Mouse (Mus musculus) forebrain, postnatal 0 days (tissue): ENCODE data around the gene Tomm20. TPM values are rescaled to one million over a fixed set of nuclear protein-coding genes. Genes with fewer than 3 reads are reported as not detected.
"Not testable (repeated sequence)": the region's sequence is repeated elsewhere in the genome, so short reads cannot be mapped to it uniquely, and the experiment has no call there.

Experiments
- ATAC-seq: fragments of 200-750 bp; cut with Nextera tagmentation; 2 replicates; pipeline ENCODE4 v1.8.0; 2017; ENCODE audit warnings: mild to moderate bottlenecking, moderate library complexity
- DNase-seq: peaks from one replicate; pipeline ENCODE4 v3.0.0-alpha.2; 2015
- H3K27ac ChIP-seq: fragments of 300-500 bp; sonication (generic); 2 replicates; pipeline ENCODE4 v1.5.1; 2014; ENCODE audit warnings: low read depth, mild to moderate bottlenecking, antibody characterized with exemption, low read length, moderate library complexity, mixed read lengths
- H3K27me3 ChIP-seq: fragments of 300-500 bp; sonication (generic); 2 replicates; pipeline ENCODE4 v1.6.1; 2014; ENCODE audit warnings: mild to moderate bottlenecking, low read length, mixed read lengths; ENCODE audit not compliant: insufficient read depth
- H3K36me3 ChIP-seq: fragments of 300-500 bp; sonication (generic); 2 replicates; pipeline ENCODE4 v1.6.1; 2014; ENCODE audit warnings: mild to moderate bottlenecking, moderate library complexity; ENCODE audit not compliant: insufficient read depth
- H3K4me1 ChIP-seq: fragments of 300-500 bp; sonication (generic); 2 replicates; pipeline ENCODE4 v1.6.1; 2014; ENCODE audit warnings: antibody characterized with exemption; ENCODE audit not compliant: insufficient read depth
- H3K4me2 ChIP-seq: fragments of 300-500 bp; sonication (generic); 2 replicates; pipeline ENCODE4 v1.6.1; 2014; ENCODE audit warnings: low read depth, mild to moderate bottlenecking, moderate library complexity
- H3K4me3 ChIP-seq: fragments of 300-500 bp; sonication (generic); 2 replicates; pipeline ENCODE4 v1.5.1; 2014; ENCODE audit warnings: low read depth, low read length, mixed read lengths
- H3K9ac ChIP-seq: fragments of 300-500 bp; sonication (generic); 2 replicates; pipeline ENCODE4 v1.6.1; 2014; ENCODE audit warnings: mild to moderate bottlenecking
- H3K9me3 ChIP-seq: fragments of 300-500 bp; sonication (generic); 2 replicates; pipeline ENCODE4 v1.6.1; 2016; ENCODE audit warnings: low read length
- CTCF ChIP-seq: sonication (generic); IDR thresholded peaks from 2 replicates; pipeline ENCODE4 v1.5.1; 2016; ENCODE audit warnings: antibody characterized with exemption, control low read depth, low read depth
- WGBS: fragments of 180-500 bp; shearing (Covaris S2); extraction: QIAGEN DNeasy Blood & Tissue Kit; methylation state at CpG from one replicate; pipeline ENCODE4 v1.1.7; 2014; 5-methylcytosine and 5-hydroxymethylcytosine counted together
- polyA plus RNA-seq: library from polyadenylated mRNA; unstranded; fragments of >200 nt; fragmentation: Nextera tagmentation; extraction: Ambion mirVana; gene quantifications from 2 replicates; pipeline ENCODE4 v1.2.1, GENCODE M21; 2015
- total RNA-seq: library from RNA; depleted of rRNA; stranded (reverse); fragments of >200 nt; gene quantifications from 2 replicates; pipeline ENCODE4 v1.2.3, GENCODE M21; 2014

Gene Tomm20
- total and polyA plus RNA-seq, 2 experiments from 2014 or later = 195 to 228 TPM

DNA sequence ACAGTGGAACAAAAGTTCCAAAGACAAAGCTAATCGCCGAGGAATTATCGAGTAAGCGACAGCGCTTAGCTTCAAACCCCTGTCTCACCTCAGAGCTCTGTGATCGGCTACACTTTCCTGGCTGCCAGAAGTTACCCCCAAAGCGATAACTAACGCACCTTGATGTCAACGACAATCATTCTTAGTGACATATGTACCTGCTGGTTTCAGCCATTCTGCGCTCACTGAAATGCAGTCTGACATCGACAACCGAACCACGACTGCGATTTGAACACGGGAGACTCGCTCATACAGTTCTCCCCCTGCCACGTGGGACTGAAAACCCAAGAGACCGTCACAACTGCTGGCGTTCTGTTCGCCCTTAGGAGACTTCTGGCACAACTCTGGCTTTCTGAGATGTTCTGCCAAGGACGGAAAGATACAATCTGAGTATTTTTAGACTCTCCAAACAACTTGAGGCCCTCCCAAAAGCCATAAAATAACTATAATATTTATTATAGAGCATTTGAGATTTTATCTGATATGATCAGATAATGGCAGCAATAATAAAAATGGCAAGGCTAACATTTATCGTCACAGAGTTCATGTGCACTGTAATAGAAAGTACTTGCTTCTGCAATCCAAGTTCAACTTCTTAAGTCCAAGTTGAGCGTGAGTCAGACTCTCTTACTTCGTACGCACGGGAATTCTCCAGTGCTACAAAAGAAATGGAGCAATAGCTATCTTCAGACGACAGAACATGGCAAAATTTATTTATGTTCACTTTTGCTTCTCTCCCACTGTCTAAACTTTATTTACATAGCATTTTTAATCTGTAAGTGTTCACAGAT lies 33.7 kb upstream of the Tomm20 start:
- Histone ChIP-seq H3K27ac (no peak overlapping the region), H3K4me3 (peak overlapping the region; percentile 17), H3K4me2 (peak overlapping the region; percentile 30), H3K4me1 (no peaks in the 10 kb centered on the region), H3K36me3 (no peaks in the 10 kb centered on the region), H3K9me3 (no peaks in the 10 kb centered on the region), H3K27me3 (peaks cover 3% of the 10 kb centered on the region; the same call in 1 of the 2 replicates), H3K9ac (no peak overlapping the region)
- ATAC-seq = no peak
- no peak for DNase-seq
- TF ChIP-seq CTCF = no peak
- WGBS = 25% methylated on average over 27 of the region's 27 CpGs

DNA sequence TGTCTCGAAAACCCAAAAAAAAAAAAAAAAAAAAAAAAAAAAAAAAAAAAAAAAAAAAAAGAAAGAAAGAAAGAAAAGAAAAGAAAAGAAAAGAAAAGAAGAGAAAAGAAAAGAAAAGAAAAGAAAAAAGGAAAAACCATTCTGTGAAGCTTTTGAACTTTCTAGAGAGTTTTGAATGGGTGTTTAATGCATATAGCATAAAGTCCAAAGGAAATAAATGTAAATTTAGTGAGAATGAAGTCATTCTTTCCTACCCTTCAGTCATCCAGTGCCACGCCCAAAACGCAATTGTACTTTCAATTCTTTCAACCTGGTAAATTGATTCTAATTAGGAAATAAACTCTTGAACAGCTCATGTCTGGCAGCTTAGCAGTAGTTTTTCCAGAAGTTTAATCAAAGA lies 32.9 kb upstream of the Tomm20 start:
- H3K9me3 ChIP-seq, H3K4me1 ChIP-seq, H3K27me3 ChIP-seq, DNase-seq, H3K9ac ChIP-seq, H3K36me3 ChIP-seq, H3K27ac ChIP-seq, H3K4me2 ChIP-seq, ATAC-seq: not testable (repeated sequence)
- peak overlapping the region; percentile 17; the same call in 1 of the 2 replicates for H3K4me3 ChIP-seq
- 25% methylated on average over 2 of the region's 3 CpGs for WGBS

GRCm38 (mm10) chr8:126978028-126978427 lies 32.4 kb upstream of the Tomm20 start:
- no peak for ATAC-seq
- H3K27me3 ChIP-seq = peaks cover 3% of the 10 kb centered on the region; the same call in 1 of the 2 replicates
- WGBS = 78% methylated on average over 10 of the region's 10 CpGs

GRCm38 (mm10) chr8:126976608-126977348 lies 31.1 kb upstream of the Tomm20 start:
- DNase-seq (no peak), ATAC-seq (no peak)
- WGBS = 41% methylated on average over 8 of the region's 8 CpGs
- no peak overlapping the region for H3K4me2 ChIP-seq
- no peaks in the 10 kb centered on the region for H3K9me3 ChIP-seq
- no peaks in the 10 kb centered on the region for H3K4me1 ChIP-seq
- no peak overlapping the region for H3K9ac ChIP-seq
- no peak for TF ChIP-seq CTCF
- H3K4me3 ChIP-seq = no peak overlapping the region
- H3K36me3 ChIP-seq = no peaks in the 10 kb centered on the region
- H3K27me3 ChIP-seq = peaks cover 3% of the 10 kb centered on the region; the same call in 1 of the 2 replicates
- no peak overlapping the region for H3K27ac ChIP-seq

More at GRCm38 (mm10) chr8:126978028-126978427, 32.4 kb upstream of the Tomm20 start:
- H3K9me3 ChIP-seq = no peaks in the 10 kb centered on the region
- no peak overlapping the region for H3K27ac ChIP-seq
- no peak overlapping the region for H3K4me3 ChIP-seq
- H3K4me2 ChIP-seq = no peak overlapping the region
- TF ChIP-seq CTCF = no peak
- DNase-seq = no peak
- H3K36me3 ChIP-seq = no peaks in the 10 kb centered on the region
- H3K9ac ChIP-seq = no peak overlapping the region
- H3K4me1 ChIP-seq = no peaks in the 10 kb centered on the region

DNA sequence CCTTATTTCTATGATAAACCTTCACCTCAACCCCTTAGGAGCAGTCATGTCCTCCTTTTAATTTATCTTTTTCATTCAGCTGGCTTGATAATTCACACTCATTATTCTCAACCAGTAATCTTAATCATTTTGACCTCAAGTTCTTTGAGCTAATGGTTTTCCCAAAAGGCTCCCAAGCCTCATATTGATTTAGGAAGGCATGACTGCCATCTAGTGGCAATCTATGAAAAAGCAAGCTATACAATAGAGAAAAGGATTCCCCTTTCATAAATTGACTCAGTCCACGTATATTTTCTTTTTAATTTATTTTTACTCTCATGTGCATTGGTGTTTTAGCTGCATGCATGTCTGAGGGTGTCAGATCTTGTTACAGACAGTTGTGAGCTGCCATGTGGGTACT lies 30.1 kb upstream of the Tomm20 start:
- Histone ChIP-seq H3K27ac (no peak overlapping the region), H3K9ac (no peak overlapping the region), H3K27me3 (peaks cover 3% of the 10 kb centered on the region; the same call in 1 of the 2 replicates), H3K4me3 (no peak overlapping the region), H3K4me1 (no peaks in the 10 kb centered on the region), H3K9me3 (no peaks in the 10 kb centered on the region), H3K36me3 (no peaks in the 10 kb centered on the region), H3K4me2 (no peak overlapping the region)
- DNase-seq = peak; percentile 81
- no peak for ATAC-seq
- WGBS = 7% methylated on average over 1 of the region's 1 CpGs
- peak; percentile 77 for TF ChIP-seq CTCF

- 71% methylated on average over 4 of the region's 4 CpGs for WGBS
- TF ChIP-seq CTCF = no peak
Measured at GRCm38 (mm10) chr8:126974511-126974910, 28.9 kb upstream of the Tomm20 start.

DNA sequence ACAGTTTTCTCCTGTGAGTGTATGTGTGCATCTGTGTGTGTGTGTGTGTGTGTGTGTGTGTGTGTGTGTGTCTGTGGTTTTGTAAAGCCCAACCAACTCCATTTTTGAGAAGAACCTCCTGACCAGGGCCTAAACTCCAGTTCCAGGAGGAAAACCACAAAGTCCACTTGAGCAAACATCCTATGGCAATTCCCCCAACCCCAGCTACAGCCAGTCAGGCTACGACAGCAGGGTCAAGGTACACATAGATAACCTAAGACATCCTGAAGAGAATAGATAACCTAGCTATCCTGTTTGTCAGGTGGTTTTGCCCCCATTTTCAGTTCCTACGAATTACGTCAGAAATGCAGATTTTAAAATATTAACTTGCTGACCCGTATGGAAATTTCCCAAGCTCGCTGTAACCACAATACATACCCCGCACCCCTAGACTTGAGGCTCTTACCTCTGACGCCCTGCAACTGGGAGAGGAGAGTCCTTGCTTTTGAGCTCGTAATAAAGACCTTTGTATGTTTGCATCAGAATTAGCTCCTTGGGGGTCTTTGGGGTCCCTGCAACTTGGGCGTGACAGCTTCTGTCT lies 28.1 kb upstream of the Tomm20 start:
- DNase-seq = no peak
- no peak for ATAC-seq
- Histone ChIP-seq H3K27ac (no peak overlapping the region), H3K9me3 (no peaks in the 10 kb centered on the region), H3K9ac (no peak overlapping the region), H3K4me3 (no peak overlapping the region), H3K36me3 (no peaks in the 10 kb centered on the region), H3K27me3 (peaks cover 3% of the 10 kb centered on the region; the same call in 1 of the 2 replicates), H3K4me2 (no peak overlapping the region), H3K4me1 (no peaks in the 10 kb centered on the region)
- no peak for TF ChIP-seq CTCF
- WGBS = 72% methylated on average over 9 of the region's 9 CpGs

More at GRCm38 (mm10) chr8:126974511-126974910, 28.9 kb upstream of the Tomm20 start:
- no peaks in the 10 kb centered on the region for H3K36me3 ChIP-seq
- H3K4me1 ChIP-seq = no peaks in the 10 kb centered on the region
- no peak overlapping the region for H3K27ac ChIP-seq
- DNase-seq = no peak
- H3K4me3 ChIP-seq = no peak overlapping the region
- H3K9ac ChIP-seq = no peak overlapping the region
- no peaks in the 10 kb centered on the region for H3K9me3 ChIP-seq
- ATAC-seq = no peak
- H3K4me2 ChIP-seq = no peak overlapping the region
- H3K27me3 ChIP-seq = peaks cover 3% of the 10 kb centered on the region; the same call in 1 of the 2 replicates
